Mouse (Mus musculus): ENCODE measurements around the gene Plekhf1. TPM values are rescaled to one million over a fixed set of nuclear protein-coding genes. Genes with fewer than 3 reads are reported as not detected.
A peak's percentile ranks its signal among the peaks of the same experiment; 100 is the strongest.

Plekhf1 gene
- polyA plus RNA-seq, 1 experiment from 2014 or later, result 2.1 TPM

DNA sequence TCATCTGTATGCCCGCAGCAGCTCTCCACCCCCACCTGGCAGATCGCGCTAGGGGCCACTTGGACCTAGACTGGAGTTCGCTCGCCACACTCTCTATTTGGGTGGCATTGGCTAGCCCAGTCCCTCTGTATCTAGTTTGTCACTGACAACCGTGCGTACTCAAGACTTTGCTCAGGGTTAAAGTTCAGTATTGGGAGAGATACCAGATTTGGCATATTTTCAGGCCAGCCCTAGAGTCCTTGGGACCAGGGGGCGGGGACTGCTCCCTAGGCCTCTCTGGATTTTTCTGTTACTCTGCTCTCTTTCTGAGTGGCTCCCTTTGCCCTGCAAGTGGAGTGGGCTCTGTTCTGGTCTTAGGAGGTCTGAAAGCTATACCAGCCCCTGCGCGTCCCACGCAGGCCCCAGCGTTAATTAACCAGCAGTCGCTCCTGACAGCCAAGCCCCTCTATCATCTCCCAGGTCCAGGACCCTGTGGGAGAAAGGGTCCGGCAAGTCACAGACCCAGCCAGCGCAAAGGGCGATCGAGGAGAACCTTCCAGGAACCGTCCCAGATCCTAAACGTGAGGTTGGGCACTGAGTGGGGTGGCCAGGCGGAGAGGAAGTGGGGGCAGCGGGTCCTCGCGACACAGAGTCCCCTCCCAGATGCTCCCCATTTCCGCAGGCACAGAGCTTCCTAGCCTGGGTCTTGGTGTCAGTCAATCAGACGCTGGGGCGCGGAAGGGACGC lies 44.7 kb downstream of the Plekhf1 start, which contains the start of gene 1600014C10Rik:
1600014C10Rik (plus strand) TSS at position 256 of the 726 bp plus-strand sequence.
- H3K27ac ChIP-seq, result peak within 1 kb of the TSS; percentile 90
- H3K9me3 ChIP-seq (replicated peaks), result no peaks in the 10 kb centered on the region
- H3K36me3 ChIP-seq, result no peaks in the 10 kb centered on the region
- peak; percentile 73 for ATAC-seq (ENCODE audit: low FRiP score)
- H3K4me2 ChIP-seq (replicated peaks), result peak within 1 kb of the TSS; percentile 89
- H3K4me3 ChIP-seq, result peak within 1 kb of the TSS; percentile 51
- H3K27me3 ChIP-seq, result no peaks in the 10 kb centered on the region
- peak within 1 kb of the TSS; percentile 76 for H3K9ac ChIP-seq
- 4% methylated on average over 28 of the region's 28 CpGs for WGBS
- peaks cover 13% of the 10 kb centered on the region for H3K4me1 ChIP-seq

DNA sequence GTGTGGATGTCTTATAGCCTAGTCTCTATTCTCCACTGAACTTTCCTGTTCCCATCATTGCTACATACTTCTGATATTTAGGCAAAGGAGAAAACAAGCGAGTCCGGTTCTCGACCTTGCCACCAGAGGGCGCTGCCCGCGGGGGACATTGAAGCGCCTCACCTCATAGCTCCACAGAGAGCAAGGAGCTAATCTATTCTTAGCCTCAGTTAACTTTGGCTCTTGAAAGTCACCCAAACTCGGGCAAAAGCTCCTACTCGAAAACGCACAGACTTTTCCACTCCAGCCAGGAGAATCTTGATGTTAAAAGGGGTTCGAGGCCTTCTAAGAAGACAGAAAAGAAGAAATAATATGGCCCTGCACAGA lies 45.2 kb downstream of the Plekhf1 start:
- H3K9me3 ChIP-seq (replicated peaks), result no peaks in the 10 kb centered on the region
- H3K27me3 ChIP-seq, result no peaks in the 10 kb centered on the region
- no peaks in the 10 kb centered on the region for H3K36me3 ChIP-seq
- H3K4me1 ChIP-seq, result peaks cover 13% of the 10 kb centered on the region
- ATAC-seq (ENCODE audit: low FRiP score), result no peak
- H3K27ac ChIP-seq, result no peak overlapping the region
- H3K4me2 ChIP-seq (replicated peaks), result peak overlapping the region; percentile 89
- WGBS, result 0% methylated on average over 11 of the region's 11 CpGs
- H3K4me3 ChIP-seq, result peak overlapping the region; percentile 51; the same call in 1 of the 2 replicates
- 0 out of 2 replicates have a peak overlapping the region, but pooled peaks have one; percentile 76 for H3K9ac ChIP-seq

DNA sequence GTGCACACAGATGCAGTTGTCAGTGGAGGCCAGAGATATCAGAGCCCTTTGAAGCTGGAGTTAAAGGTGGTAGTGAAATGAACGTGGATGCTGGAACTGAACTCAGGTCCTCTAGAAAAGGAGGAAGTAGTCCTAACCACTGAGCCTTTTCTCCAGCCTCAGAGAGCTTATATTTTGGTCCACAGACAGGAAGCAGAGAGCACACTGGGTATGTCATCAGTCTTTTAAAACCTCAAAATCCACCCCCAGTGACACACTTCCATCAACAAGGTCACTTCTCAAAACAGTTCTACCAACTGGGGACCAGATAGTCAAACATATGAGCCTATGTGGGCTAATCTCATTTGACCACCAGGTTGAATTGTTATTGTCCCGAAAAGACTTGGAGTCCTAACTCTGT lies 46.5 kb downstream of the Plekhf1 start:
- Histone ChIP-seq H3K4me2 (replicated peaks) (no peak overlapping the region), H3K27me3 (no peaks in the 10 kb centered on the region), H3K4me3 (no peak overlapping the region), H3K4me1 (peaks cover 13% of the 10 kb centered on the region), H3K27ac (no peak overlapping the region), H3K9ac (no peak overlapping the region), H3K36me3 (no peaks in the 10 kb centered on the region), H3K9me3 (replicated peaks) (no peaks in the 10 kb centered on the region)
- ATAC-seq (ENCODE audit: low FRiP score), result no peak
- WGBS, result 86% methylated on average over 2 of the region's 2 CpGs

DNA sequence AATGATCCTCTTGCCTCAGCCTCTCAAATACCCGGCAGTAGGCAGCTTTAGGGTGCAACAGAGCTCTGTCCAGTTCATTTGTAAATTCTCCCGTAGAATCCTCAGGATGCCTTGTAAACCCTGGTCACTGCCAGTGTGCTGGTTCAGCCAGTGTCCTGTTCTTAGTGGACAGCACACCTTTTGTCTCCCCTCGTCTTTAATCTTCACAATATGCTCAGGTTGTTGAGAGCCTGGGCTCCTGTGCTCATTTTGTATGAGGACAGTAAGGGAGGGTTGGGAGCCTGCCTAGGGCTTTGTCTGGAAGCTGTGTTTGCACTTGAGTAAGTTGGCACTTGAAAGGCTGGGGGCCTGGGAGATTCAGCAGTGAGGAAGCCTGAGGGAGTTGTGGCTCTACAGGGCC lies 47.9 kb downstream of the Plekhf1 start:
- H3K36me3 ChIP-seq, result no peaks in the 10 kb centered on the region
- no peak overlapping the region for H3K9ac ChIP-seq
- WGBS, result 71% methylated on average over 3 of the region's 3 CpGs

DNA sequence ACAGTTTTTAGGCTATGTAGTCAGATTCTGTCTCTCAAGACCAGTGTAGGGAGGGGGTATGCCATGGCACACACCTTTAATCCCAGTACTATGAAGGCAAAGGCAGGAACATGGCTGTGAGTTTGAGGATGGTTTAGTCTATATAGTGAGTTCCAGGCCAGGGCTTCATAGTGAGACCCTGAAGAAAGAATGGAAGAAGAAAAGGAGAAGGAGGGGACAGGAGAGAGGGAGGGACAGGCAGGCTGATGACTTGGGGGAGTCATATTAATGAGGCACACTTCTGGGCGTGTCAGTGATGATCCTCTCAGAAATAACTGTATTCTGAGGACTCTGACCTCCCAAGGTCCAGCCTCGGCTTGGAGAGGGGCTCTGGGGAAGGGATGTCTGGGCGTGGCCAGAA lies 51.8 kb downstream of the Plekhf1 start:
- no peak overlapping the region for H3K4me3 ChIP-seq
- H3K9me3 ChIP-seq (replicated peaks), result no peaks in the 10 kb centered on the region
- H3K4me1 ChIP-seq, result peaks cover 10% of the 10 kb centered on the region
- H3K27ac ChIP-seq, result no peak overlapping the region
- H3K4me2 ChIP-seq (replicated peaks), result no peak overlapping the region
- no peaks in the 10 kb centered on the region for H3K36me3 ChIP-seq
- no peaks in the 10 kb centered on the region for H3K27me3 ChIP-seq
- H3K9ac ChIP-seq, result no peak overlapping the region
- WGBS, result 77% methylated on average over 3 of the region's 3 CpGs
- no peak for ATAC-seq (ENCODE audit: low FRiP score)

More for the DNA sequence above, 47.9 kb downstream of the Plekhf1 start:
- Histone ChIP-seq H3K4me1 (peaks cover 13% of the 10 kb centered on the region), H3K4me2 (replicated peaks) (no peak overlapping the region), H3K27me3 (no peaks in the 10 kb centered on the region), H3K4me3 (no peak overlapping the region), H3K9me3 (replicated peaks) (no peaks in the 10 kb centered on the region), H3K27ac (no peak overlapping the region)
- no peak for ATAC-seq (ENCODE audit: low FRiP score)

DNA sequence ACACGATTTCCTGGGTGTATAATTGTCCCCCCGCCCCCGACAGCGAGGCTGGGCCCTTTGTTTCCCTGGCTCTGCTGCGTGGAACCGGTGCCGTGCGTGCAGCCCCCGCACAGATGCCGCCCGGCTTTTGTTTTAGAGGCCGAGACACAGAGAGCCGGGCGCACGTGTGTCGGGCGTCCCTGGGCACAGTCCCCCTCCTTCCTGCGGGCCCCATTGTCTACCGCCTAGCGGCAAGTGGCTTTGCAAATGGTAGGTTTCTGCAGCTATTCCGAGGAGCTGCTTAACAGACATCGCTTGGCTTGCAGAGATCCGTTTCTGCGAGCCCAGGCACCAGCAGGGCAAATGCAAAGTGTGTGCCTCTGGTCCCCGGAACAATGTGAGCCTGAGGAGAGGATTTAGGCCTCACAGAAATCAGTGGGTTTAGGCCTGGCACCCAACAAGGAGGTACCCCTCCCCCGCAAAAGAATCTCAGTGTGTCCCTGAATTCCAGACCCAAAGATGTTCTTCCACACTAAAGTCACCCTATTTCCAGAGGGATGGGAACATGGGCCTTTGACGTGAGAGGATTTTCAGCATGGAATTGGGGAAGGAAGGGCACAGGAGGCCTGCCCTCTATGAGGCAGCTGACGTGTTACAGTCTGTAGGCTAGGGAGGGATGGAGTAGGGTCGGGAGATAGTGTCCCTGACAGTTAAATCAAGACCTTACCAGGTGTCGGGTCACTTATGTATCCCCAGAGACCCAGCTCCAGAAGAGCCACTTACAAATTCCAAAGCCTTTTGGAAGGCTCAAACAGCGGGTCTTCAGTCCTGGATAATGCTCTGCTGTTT lies 53.3 kb downstream of the Plekhf1 start:
- ATAC-seq (ENCODE audit: low FRiP score), result peak; percentile 89
- whole genome bisulfite sequencing, result 10% methylated on average over 31 of the region's 31 CpGs

DNA sequence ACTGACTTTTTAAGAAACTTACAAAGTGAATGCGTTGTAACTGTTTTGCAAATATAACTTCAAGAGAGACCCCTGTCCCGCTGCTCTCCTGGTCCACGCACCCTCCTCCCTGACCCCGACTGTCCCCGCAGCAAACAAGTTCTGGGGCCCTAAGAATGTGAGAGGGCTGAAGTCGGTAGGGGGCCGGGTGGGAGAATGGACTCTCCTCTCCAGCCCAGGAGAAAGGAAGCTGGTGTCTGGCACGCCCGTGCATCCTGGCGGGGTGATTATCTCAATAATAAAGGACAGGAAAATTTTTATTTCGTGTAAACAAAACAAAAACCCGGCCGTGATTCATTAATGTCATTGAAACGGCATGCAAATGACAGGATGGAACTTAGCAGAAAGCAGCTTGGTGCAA lies 53.9 kb downstream of the Plekhf1 start:
- Histone ChIP-seq H3K27me3 (no peaks in the 10 kb centered on the region), H3K4me1 (peaks cover 10% of the 10 kb centered on the region), H3K4me2 (replicated peaks) (peak overlapping the region; percentile 51), H3K4me3 (peak overlapping the region; percentile 22), H3K9ac (peak overlapping the region; percentile 52), H3K27ac (peak overlapping the region; percentile 37), H3K9me3 (replicated peaks) (no peaks in the 10 kb centered on the region), H3K36me3 (no peaks in the 10 kb centered on the region)
- peak; percentile 58; the same call in 1 of the 2 replicates for ATAC-seq (ENCODE audit: low FRiP score)
- 9% methylated on average over 14 of the region's 14 CpGs for WGBS

More for the DNA sequence above, 53.3 kb downstream of the Plekhf1 start:
- Histone ChIP-seq H3K4me1 (peaks cover 10% of the 10 kb centered on the region), H3K9me3 (replicated peaks) (no peaks in the 10 kb centered on the region), H3K4me2 (replicated peaks) (peak overlapping the region; percentile 51), H3K27me3 (no peaks in the 10 kb centered on the region), H3K9ac (peak overlapping the region; percentile 52; the same call in 1 of the 2 replicates), H3K4me3 (peak overlapping the region; percentile 22), H3K27ac (peak overlapping the region; percentile 37), H3K36me3 (no peaks in the 10 kb centered on the region)

DNA sequence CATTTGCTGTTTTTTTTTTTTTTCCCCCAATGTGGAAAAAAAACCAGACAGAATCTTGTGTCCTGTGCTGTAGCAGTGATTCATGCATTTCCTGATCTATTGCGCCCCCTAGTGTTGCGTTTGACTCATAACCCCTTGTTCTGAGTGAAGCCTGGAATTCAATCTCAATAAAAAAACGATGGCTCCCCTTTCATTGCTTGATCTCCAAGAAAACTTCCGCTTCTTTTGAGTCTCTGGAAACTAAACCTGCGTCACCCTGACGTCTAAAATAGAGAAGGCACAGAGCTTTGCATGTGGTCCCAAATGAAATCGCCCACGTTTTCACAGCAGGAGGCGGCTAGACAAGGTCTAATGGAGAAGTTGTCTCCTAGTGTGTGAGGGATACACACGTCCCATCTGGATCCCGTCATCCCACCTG lies 60.1 kb downstream of the Plekhf1 start:
- no peak overlapping the region for H3K4me3 ChIP-seq
- H3K36me3 ChIP-seq, result no peaks in the 10 kb centered on the region
- peaks cover 7% of the 10 kb centered on the region; the same call in 1 of the 2 replicates for H3K4me1 ChIP-seq
- no peak for ATAC-seq (ENCODE audit: low FRiP score)
- H3K27ac ChIP-seq, result no peak overlapping the region
- no peaks in the 10 kb centered on the region for H3K27me3 ChIP-seq
- WGBS, result 18% methylated on average over 11 of the region's 11 CpGs
- H3K9me3 ChIP-seq (replicated peaks), result no peaks in the 10 kb centered on the region
- H3K4me2 ChIP-seq (replicated peaks), result no peak overlapping the region
- H3K9ac ChIP-seq, result no peak overlapping the region

Other genes starting within 250 kb of the Plekhf1 start
- gene Uri1, start 204.5 kb downstream of the Plekhf1 start, polyA plus RNA-seq (2016; fragmentation: Nextera tagmentation; extraction: Ambion mirVana), result 43.6 and 46.8 TPM in 2 replicates
- 36.1 and 36.7 TPM in 2 replicates for gene Ccne1, start 120.5 kb downstream of the Plekhf1 start, polyA plus RNA-seq (2016; fragmentation: Nextera tagmentation; extraction: Ambion mirVana)
- gene 1600014C10Rik, start 44.8 kb downstream of the Plekhf1 start, polyA plus RNA-seq (2016; fragmentation: Nextera tagmentation; extraction: Ambion mirVana), result 21.4 and 22.3 TPM in 2 replicates
- gene Pop4, start 43.4 kb upstream of the Plekhf1 start, polyA plus RNA-seq (2016; fragmentation: Nextera tagmentation; extraction: Ambion mirVana), result 79.8 and 80.1 TPM in 2 replicates

All from hindbrain, embryonic 12.5 days (tissue).